Mouse (Mus musculus) limb, embryonic 15.5 days (tissue): ENCODE results near the gene Dnajb12. TPM values are rescaled to one million over a fixed set of nuclear protein-coding genes. Genes with fewer than 3 reads are reported as not detected.

Experiments used
- ATAC-seq: fragments of 200-750 bp; cut with Nextera tagmentation; 2 replicates; pipeline ENCODE4 v1.8.0; 2017; ENCODE audit warnings: low read depth, moderate TSS enrichment; ENCODE audit not compliant: insufficient number of reproducible peaks, low FRiP score, low TSS enrichment
- H3K27ac ChIP-seq: fragments of 300-500 bp; sonication (generic); 2 replicates; pipeline ENCODE4 v1.5.1; 2015; ENCODE audit warnings: moderate library complexity, mild to moderate bottlenecking, inconsistent platforms
- H3K27me3 ChIP-seq: fragments of 300-500 bp; sonication (generic); 2 replicates; pipeline ENCODE4 v1.6.1; 2015; ENCODE audit warnings: inconsistent platforms
- H3K36me3 ChIP-seq: fragments of 300-500 bp; sonication (generic); 2 replicates; pipeline ENCODE4 v1.6.1; 2015; ENCODE audit warnings: inconsistent platforms
- H3K4me1 ChIP-seq: fragments of 300-500 bp; sonication (generic); 2 replicates; pipeline ENCODE4 v1.6.1; 2015; ENCODE audit warnings: inconsistent platforms
- H3K4me2 ChIP-seq: fragments of 300-500 bp; sonication (generic); 2 replicates; pipeline ENCODE4 v1.6.1; 2015; ENCODE audit warnings: mild to moderate bottlenecking, inconsistent platforms
- H3K4me3 ChIP-seq: fragments of 300-500 bp; sonication (generic); 2 replicates; pipeline ENCODE4 v1.5.1; 2015; ENCODE audit warnings: mild to moderate bottlenecking, inconsistent platforms
- H3K9ac ChIP-seq: fragments of 300-500 bp; sonication (generic); 2 replicates; pipeline ENCODE4 v1.6.1; 2015; ENCODE audit warnings: inconsistent platforms
- H3K9me3 ChIP-seq: fragments of 300-500 bp; sonication (generic); 2 replicates; pipeline ENCODE4 v1.6.1; 2016; ENCODE audit warnings: inconsistent platforms
- WGBS: fragments of 180-500 bp; shearing (Covaris S2); methylation state at CpG from one replicate; pipeline ENCODE4 v1.1.7; 2015; 5-methylcytosine and 5-hydroxymethylcytosine counted together
- polyA plus RNA-seq: library from polyadenylated mRNA; unstranded; fragments of >200 nt; fragmentation: Nextera tagmentation; extraction: Ambion mirVana; gene quantifications from 2 replicates; pipeline ENCODE4 v1.2.1, GENCODE M21; 2015

Dnajb12 gene
- polyA plus RNA-seq, 1 experiment from 2014 or later, result 19.5 TPM

DNA sequence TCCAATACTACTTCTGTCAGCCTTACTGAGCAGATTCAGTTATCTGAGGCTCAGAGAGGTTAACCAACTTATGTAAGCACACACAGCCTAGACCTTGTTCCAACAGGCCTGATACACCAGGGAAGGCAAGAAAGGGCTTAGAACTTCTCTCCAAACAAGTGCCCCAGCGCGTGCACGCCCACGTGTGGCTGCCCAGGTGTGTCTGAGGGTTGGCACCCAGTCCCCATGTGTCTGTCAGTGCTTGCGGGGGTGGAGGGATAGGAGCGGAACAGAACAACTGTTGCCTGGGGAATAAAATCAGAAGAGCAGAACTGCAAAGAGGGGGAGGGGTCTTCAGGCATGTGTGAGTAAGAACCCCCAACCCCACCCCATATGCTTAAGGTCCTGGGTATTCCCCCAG lies 31.7 kb downstream of the Dnajb12 start:
- no peak for ATAC-seq
- H3K36me3 ChIP-seq, result no peaks in the 10 kb centered on the region
- H3K9me3 ChIP-seq, result no peaks in the 10 kb centered on the region
- H3K9ac ChIP-seq, result no peak overlapping the region
- 0 out of 2 replicates have a peak overlapping the region, but pooled peaks have one; percentile 7 for H3K4me3 ChIP-seq
- H3K27ac ChIP-seq, result no peak overlapping the region
- H3K4me1 ChIP-seq, result peaks cover 50% of the 10 kb centered on the region
- WGBS, result 31% methylated on average over 6 of the region's 6 CpGs
- H3K27me3 ChIP-seq, result no peaks in the 10 kb centered on the region
- peak overlapping the region; percentile 29; the same call in 1 of the 2 replicates for H3K4me2 ChIP-seq

- Histone ChIP-seq H3K9ac (no peak overlapping the region), H3K9me3 (no peaks in the 10 kb centered on the region), H3K36me3 (no peaks in the 10 kb centered on the region), H3K27me3 (no peaks in the 10 kb centered on the region), H3K27ac (no peak overlapping the region; the same call in 1 of the 2 replicates), H3K4me2 (peak overlapping the region; percentile 29), H3K4me1 (peaks cover 56% of the 10 kb centered on the region), H3K4me3 (peak overlapping the region; percentile 7; the same call in 1 of the 2 replicates)
- 7% methylated on average over 25 of the region's 25 CpGs for WGBS
- no peak for ATAC-seq
Observed at GRCm38 (mm10) chr10:59911561-59912198, 32.3 kb downstream of the Dnajb12 start.

DNA sequence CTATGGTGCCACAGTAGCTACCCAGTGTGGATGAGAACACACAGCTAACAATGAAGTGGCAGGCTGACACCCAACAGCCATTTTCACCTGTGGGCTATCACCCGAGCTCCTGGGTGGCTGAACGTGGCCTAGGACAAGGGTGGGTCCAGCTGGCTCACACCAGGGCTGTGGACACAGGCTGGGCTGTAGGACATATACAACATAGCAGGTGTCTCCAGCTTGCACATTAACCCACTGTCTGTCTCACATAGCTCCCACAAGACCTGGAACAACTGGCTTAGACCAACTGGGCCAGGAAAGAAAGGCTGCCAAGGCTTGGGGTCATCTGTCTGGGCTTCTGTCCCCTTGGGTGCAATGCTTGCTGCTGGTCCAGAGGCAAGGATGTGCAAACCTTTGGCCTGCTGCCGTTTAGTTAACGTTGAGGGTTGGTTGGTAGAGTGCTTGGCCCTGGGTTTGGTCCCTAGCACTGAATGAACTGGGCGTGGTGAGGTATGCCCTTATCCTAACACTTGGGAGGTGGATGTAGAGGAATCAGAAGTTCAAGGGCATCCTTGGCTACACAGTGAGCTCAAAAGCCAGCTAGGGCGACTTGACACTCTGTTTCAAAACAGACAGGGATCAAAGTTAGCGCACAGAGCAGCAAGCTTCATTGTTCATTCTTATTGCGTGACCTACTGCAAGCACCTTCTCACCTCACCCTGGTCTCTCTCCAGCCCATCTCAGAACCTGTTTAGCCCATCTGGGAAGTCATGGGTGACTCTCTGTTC lies 36.0 kb downstream of the Dnajb12 start:
- 83% methylated on average over 8 of the region's 8 CpGs for whole genome bisulfite sequencing
- no peaks in the 10 kb centered on the region for H3K27me3 ChIP-seq
- no peak overlapping the region for H3K9ac ChIP-seq
- no peaks in the 10 kb centered on the region for H3K9me3 ChIP-seq
- H3K4me1 ChIP-seq, result peaks cover 46% of the 10 kb centered on the region
- H3K4me2 ChIP-seq, result no peak overlapping the region
- H3K4me3 ChIP-seq, result no peak overlapping the region
- no peak overlapping the region for H3K27ac ChIP-seq
- ATAC-seq, result no peak
- no peaks in the 10 kb centered on the region for H3K36me3 ChIP-seq

- WGBS, result 3% methylated on average over 4 of the region's 4 CpGs
- peak overlapping the region; percentile 54 for H3K4me2 ChIP-seq
- no peak overlapping the region for H3K9ac ChIP-seq
- H3K4me3 ChIP-seq, result peak overlapping the region; percentile 25
- H3K36me3 ChIP-seq, result no peaks in the 10 kb centered on the region
- ATAC-seq, result no peak
- peaks cover 46% of the 10 kb centered on the region for H3K4me1 ChIP-seq
- H3K9me3 ChIP-seq, result no peaks in the 10 kb centered on the region
- peak overlapping the region; percentile 74 for H3K27ac ChIP-seq
- H3K27me3 ChIP-seq, result no peaks in the 10 kb centered on the region
Observed at GRCm38 (mm10) chr10:59916159-59916558, 36.8 kb downstream of the Dnajb12 start.

- Histone ChIP-seq H3K27ac (peak overlapping the region; percentile 74), H3K27me3 (no peaks in the 10 kb centered on the region), H3K9ac (no peak overlapping the region), H3K4me1 (peaks cover 46% of the 10 kb centered on the region), H3K4me3 (peak overlapping the region; percentile 25), H3K9me3 (no peaks in the 10 kb centered on the region), H3K36me3 (no peaks in the 10 kb centered on the region), H3K4me2 (peak overlapping the region; percentile 54)
- 0% methylated on average over 10 of the region's 10 CpGs for WGBS
- ATAC-seq, result peak; percentile 78
Observed at GRCm38 (mm10) chr10:59916649-59917048, 37.3 kb downstream of the Dnajb12 start.

- Histone ChIP-seq H3K27ac (no peak overlapping the region), H3K36me3 (no peaks in the 10 kb centered on the region), H3K9ac (no peak overlapping the region), H3K4me3 (no peak overlapping the region), H3K4me2 (no peak overlapping the region), H3K9me3 (no peaks in the 10 kb centered on the region), H3K27me3 (no peaks in the 10 kb centered on the region), H3K4me1 (peaks cover 45% of the 10 kb centered on the region)
- ATAC-seq, result no peak
- 90% methylated on average over 4 of the region's 4 CpGs for WGBS
Observed at GRCm38 (mm10) chr10:59918111-59918510, 38.8 kb downstream of the Dnajb12 start.

DNA sequence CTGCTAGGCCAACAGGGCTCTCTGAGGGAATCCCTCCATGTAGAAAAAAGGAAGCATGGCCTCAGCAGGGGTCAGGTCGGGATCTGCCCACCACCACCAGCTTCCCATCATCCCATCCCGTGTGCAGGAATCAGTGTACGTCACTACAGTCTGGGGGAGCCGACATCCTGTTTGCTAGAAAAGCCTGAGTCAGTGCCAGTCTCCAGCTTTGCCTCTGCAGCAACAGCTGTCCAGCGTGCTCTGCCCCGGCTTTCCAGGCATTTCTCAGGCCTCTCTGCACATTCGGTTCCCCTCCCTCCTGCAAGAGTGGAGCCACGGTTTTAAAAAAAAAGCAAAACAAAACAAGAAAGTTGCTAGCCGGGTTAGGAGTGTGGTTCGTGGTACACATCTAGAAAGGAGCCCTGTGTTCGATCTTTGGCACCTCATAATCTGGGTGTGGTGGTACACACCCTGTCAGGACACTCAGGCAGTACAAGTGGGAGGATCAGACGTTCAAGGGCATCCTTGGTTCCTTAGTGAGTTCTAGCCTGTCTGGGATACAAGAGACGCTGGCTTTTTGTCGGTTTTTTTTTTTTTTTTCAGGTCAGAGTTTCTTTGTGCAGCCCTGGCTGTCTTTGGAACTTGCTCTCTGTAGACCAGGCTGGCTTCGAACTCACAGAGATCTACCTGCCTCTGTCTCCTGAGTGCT lies 40.3 kb downstream of the Dnajb12 start:
- 29% methylated on average over 15 of the region's 15 CpGs for WGBS
- H3K36me3 ChIP-seq, result no peaks in the 10 kb centered on the region
- no peak overlapping the region for H3K4me3 ChIP-seq
- H3K27me3 ChIP-seq, result no peaks in the 10 kb centered on the region
- H3K4me2 ChIP-seq, result no peak overlapping the region
- no peak overlapping the region for H3K9ac ChIP-seq
- H3K27ac ChIP-seq, result peak overlapping the region; percentile 90
- no peak for ATAC-seq
- peaks cover 51% of the 10 kb centered on the region for H3K4me1 ChIP-seq
- no peaks in the 10 kb centered on the region for H3K9me3 ChIP-seq

GRCm38 (mm10) chr10:59920485-59920809 lies 41.1 kb downstream of the Dnajb12 start:
- no peak overlapping the region for H3K9ac ChIP-seq
- no peaks in the 10 kb centered on the region for H3K36me3 ChIP-seq
- H3K4me2 ChIP-seq, result peak overlapping the region; percentile 84
- H3K27me3 ChIP-seq, result no peaks in the 10 kb centered on the region
- ATAC-seq, result no peak
- peaks cover 51% of the 10 kb centered on the region for H3K4me1 ChIP-seq
- H3K4me3 ChIP-seq, result peak overlapping the region; percentile 43
- peak overlapping the region; percentile 90 for H3K27ac ChIP-seq
- 10% methylated on average over 7 of the region's 7 CpGs for WGBS
- H3K9me3 ChIP-seq, result no peaks in the 10 kb centered on the region

DNA sequence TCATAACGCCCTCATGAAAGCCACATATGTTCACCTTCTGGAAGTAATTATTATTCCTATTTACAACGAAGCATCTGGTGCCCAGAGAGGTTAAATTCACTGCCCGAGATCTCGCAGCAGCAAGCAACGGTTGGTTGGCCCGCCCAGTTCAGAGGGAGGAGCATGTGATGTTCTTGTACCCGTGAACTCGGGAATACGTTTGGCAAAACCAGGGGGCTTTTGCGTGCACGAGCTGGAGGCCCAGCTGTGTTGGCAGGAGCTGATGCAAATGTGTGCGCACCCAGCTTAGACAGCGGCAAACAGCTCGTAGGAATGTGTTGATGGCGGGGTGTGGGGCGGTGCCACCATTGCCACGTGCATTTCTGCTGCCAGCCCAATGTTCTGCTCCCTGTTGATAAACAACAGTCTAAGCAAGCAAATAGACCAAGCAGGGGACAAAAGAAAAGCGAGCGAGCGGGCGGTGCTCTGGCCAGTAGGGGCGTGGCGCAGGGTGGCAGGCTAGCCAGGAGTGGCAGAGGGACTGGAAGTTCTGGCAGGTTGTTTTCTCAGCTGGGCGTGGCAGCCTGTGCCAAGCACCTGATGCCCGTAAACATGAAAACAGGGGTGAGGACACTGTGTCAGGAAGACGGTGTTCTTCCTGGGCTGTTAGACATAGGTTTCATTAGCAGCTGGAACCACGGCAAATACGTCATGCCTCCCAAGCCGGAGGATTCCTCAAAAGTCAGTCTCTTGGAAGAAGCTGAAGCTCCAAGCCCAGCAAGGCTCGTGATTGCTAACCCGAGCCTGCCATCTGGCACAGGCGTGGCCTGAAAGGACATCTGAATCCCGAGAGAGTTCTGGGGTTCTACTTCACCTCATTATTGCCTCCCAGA lies 41.7 kb downstream of the Dnajb12 start:
- H3K4me2 ChIP-seq, result peak overlapping the region; percentile 84
- H3K9ac ChIP-seq, result peak overlapping the region; percentile 26; the same call in 1 of the 2 replicates
- H3K36me3 ChIP-seq, result no peaks in the 10 kb centered on the region
- peaks cover 48% of the 10 kb centered on the region for H3K4me1 ChIP-seq
- peak overlapping the region; percentile 90 for H3K27ac ChIP-seq
- H3K27me3 ChIP-seq, result no peaks in the 10 kb centered on the region
- peak; percentile 36 for ATAC-seq
- 2% methylated on average over 33 of the region's 33 CpGs for WGBS
- H3K4me3 ChIP-seq, result peak overlapping the region; percentile 43
- H3K9me3 ChIP-seq, result no peaks in the 10 kb centered on the region

GRCm38 (mm10) chr10:59923493-59923892 lies 44.1 kb downstream of the Dnajb12 start:
- no peak overlapping the region for H3K27ac ChIP-seq
- no peak overlapping the region for H3K9ac ChIP-seq
- no peaks in the 10 kb centered on the region for H3K9me3 ChIP-seq
- no peak for ATAC-seq
- no peak overlapping the region for H3K4me3 ChIP-seq
- 81% methylated on average over 2 of the region's 2 CpGs for WGBS
- no peaks in the 10 kb centered on the region for H3K36me3 ChIP-seq
- H3K4me1 ChIP-seq, result peaks cover 35% of the 10 kb centered on the region
- H3K4me2 ChIP-seq, result no peak overlapping the region
- H3K27me3 ChIP-seq, result no peaks in the 10 kb centered on the region

GRCm38 (mm10) chr10:59924305-59924704 lies 44.9 kb downstream of the Dnajb12 start:
- Histone ChIP-seq H3K9ac (no peak overlapping the region), H3K4me3 (no peak overlapping the region), H3K27ac (no peak overlapping the region), H3K9me3 (no peaks in the 10 kb centered on the region), H3K27me3 (no peaks in the 10 kb centered on the region), H3K4me1 (peaks cover 32% of the 10 kb centered on the region), H3K4me2 (no peak overlapping the region), H3K36me3 (no peaks in the 10 kb centered on the region)
- no peak for ATAC-seq
- WGBS, result 22% methylated on average over 3 of the region's 3 CpGs
